Mouse (Mus musculus) midbrain, embryonic 15.5 days (tissue): ENCODE data around the gene Dpp10. TPM values are rescaled to one million over a fixed set of nuclear protein-coding genes. Genes with fewer than 3 reads are reported as not detected.

Source experiments
- ATAC-seq: fragments of 200-750 bp; cut with Nextera tagmentation; replicated peaks from 2 replicates; pipeline ENCODE4 v1.8.0; 2017; ENCODE audit warnings: moderate TSS enrichment
- H3K27ac ChIP-seq: fragments of 300-500 bp; sonication (generic); 2 replicates; pipeline ENCODE4 v1.5.1; 2015; ENCODE audit warnings: mild to moderate bottlenecking, inconsistent platforms
- H3K27me3 ChIP-seq: fragments of 300-500 bp; sonication (generic); replicated peaks from 2 replicates; pipeline ENCODE4 v1.6.1; 2015; ENCODE audit warnings: inconsistent platforms
- H3K36me3 ChIP-seq: fragments of 300-500 bp; sonication (generic); replicated peaks from 2 replicates; pipeline ENCODE4 v1.6.1; 2015; ENCODE audit warnings: inconsistent platforms
- H3K4me1 ChIP-seq: fragments of 300-500 bp; sonication (generic); 2 replicates; pipeline ENCODE4 v1.6.1; 2015; ENCODE audit warnings: inconsistent platforms
- H3K4me2 ChIP-seq: fragments of 300-500 bp; sonication (generic); 2 replicates; pipeline ENCODE4 v1.6.1; 2015; ENCODE audit warnings: inconsistent platforms, mild to moderate bottlenecking, moderate library complexity
- H3K4me3 ChIP-seq: fragments of 300-500 bp; sonication (generic); 2 replicates; pipeline ENCODE4 v1.5.1; 2015; ENCODE audit warnings: mild to moderate bottlenecking, inconsistent platforms
- H3K9ac ChIP-seq: fragments of 300-500 bp; sonication (generic); 2 replicates; pipeline ENCODE4 v1.6.1; 2015; ENCODE audit warnings: mild to moderate bottlenecking, inconsistent platforms
- H3K9me3 ChIP-seq: fragments of 300-500 bp; sonication (generic); 2 replicates; pipeline ENCODE4 v1.6.1; 2016; ENCODE audit warnings: inconsistent platforms
- WGBS: fragments of 180-500 bp; shearing (Covaris S2); methylation state at CpG from one replicate; pipeline ENCODE4 v1.1.7; 2015; ENCODE audit warnings: mixed read lengths; 5-methylcytosine and 5-hydroxymethylcytosine counted together
- polyA plus RNA-seq: library from polyadenylated mRNA; unstranded; fragments of >200 nt; fragmentation: Nextera tagmentation; extraction: Ambion mirVana; gene quantifications from 2 replicates; pipeline ENCODE4 v1.2.1, GENCODE M21; 2015

Gene Dpp10
- polyA plus RNA-seq, 1 experiment from 2014 or later, result 17.3 TPM

- H3K9ac ChIP-seq, result no peak overlapping the region
- 53% methylated on average over 1 of the region's 1 CpGs for WGBS
- ATAC-seq, result no peak
- no peak overlapping the region for H3K4me2 ChIP-seq
- no peak overlapping the region for H3K4me3 ChIP-seq
- H3K36me3 ChIP-seq, result no peaks in the 10 kb centered on the region
- no peaks in the 10 kb centered on the region for H3K4me1 ChIP-seq
- no peaks in the 10 kb centered on the region for H3K27me3 ChIP-seq
- H3K9me3 ChIP-seq, result no peaks in the 10 kb centered on the region
- no peak overlapping the region for H3K27ac ChIP-seq
Observed at GRCm38 (mm10) chr1:123887243-123887642, 158.1 kb downstream of the Dpp10 start.

- no peak for ATAC-seq
- Histone ChIP-seq H3K4me1 (no peaks in the 10 kb centered on the region), H3K27me3 (no peaks in the 10 kb centered on the region), H3K36me3 (no peaks in the 10 kb centered on the region), H3K9me3 (no peaks in the 10 kb centered on the region), H3K4me2 (no peak overlapping the region), H3K9ac (no peak overlapping the region), H3K4me3 (no peak overlapping the region), H3K27ac (no peak overlapping the region)
- WGBS, result 90% methylated on average over 3 of the region's 3 CpGs
Observed at GRCm38 (mm10) chr1:123846881-123847280, 198.5 kb downstream of the Dpp10 start.

GRCm38 (mm10) chr1:123801206-123801605, 244.2 kb downstream of the Dpp10 start:
- H3K9me3 ChIP-seq, result no peaks in the 10 kb centered on the region
- no peak overlapping the region for H3K4me2 ChIP-seq

GRCm38 (mm10) chr1:123765511-123765910, 279.8 kb downstream of the Dpp10 start:
- WGBS, result 92% methylated on average over 2 of the region's 2 CpGs
- no peak overlapping the region for H3K27ac ChIP-seq
- H3K4me1 ChIP-seq, result no peaks in the 10 kb centered on the region
- H3K36me3 ChIP-seq, result no peaks in the 10 kb centered on the region
- H3K9me3 ChIP-seq, result no peaks in the 10 kb centered on the region
- H3K4me3 ChIP-seq, result no peak overlapping the region
- H3K27me3 ChIP-seq, result no peaks in the 10 kb centered on the region
- H3K4me2 ChIP-seq, result no peak overlapping the region
- no peak for ATAC-seq
- no peak overlapping the region for H3K9ac ChIP-seq

More at GRCm38 (mm10) chr1:123801206-123801605, 244.2 kb downstream of the Dpp10 start:
- no peak for ATAC-seq
- Histone ChIP-seq H3K27me3 (no peaks in the 10 kb centered on the region), H3K4me1 (no peaks in the 10 kb centered on the region), H3K27ac (no peak overlapping the region), H3K9ac (no peak overlapping the region), H3K36me3 (no peaks in the 10 kb centered on the region), H3K4me3 (no peak overlapping the region)
- WGBS, result 10% methylated on average over 1 of the region's 1 CpGs

GRCm38 (mm10) chr1:123762272-123762671, 283.1 kb downstream of the Dpp10 start:
- ATAC-seq, result no peak
- Histone ChIP-seq H3K4me2 (no peak overlapping the region), H3K27me3 (no peaks in the 10 kb centered on the region), H3K4me1 (no peaks in the 10 kb centered on the region), H3K36me3 (no peaks in the 10 kb centered on the region), H3K9me3 (no peaks in the 10 kb centered on the region), H3K9ac (no peak overlapping the region), H3K27ac (no peak overlapping the region), H3K4me3 (no peak overlapping the region)
- 75% methylated on average over 3 of the region's 3 CpGs for WGBS

- no peaks in the 10 kb centered on the region for H3K9me3 ChIP-seq
- ATAC-seq, result no peak
- no peaks in the 10 kb centered on the region for H3K27me3 ChIP-seq
- no peaks in the 10 kb centered on the region for H3K36me3 ChIP-seq
- no peak overlapping the region for H3K9ac ChIP-seq
- H3K4me2 ChIP-seq, result no peak overlapping the region
- no peaks in the 10 kb centered on the region for H3K4me1 ChIP-seq
- no peak overlapping the region for H3K4me3 ChIP-seq
- no peak overlapping the region for H3K27ac ChIP-seq
Observed at GRCm38 (mm10) chr1:123756055-123756454, 289.3 kb downstream of the Dpp10 start.

- ATAC-seq, result no peak
- 80% methylated on average over 3 of the region's 3 CpGs for WGBS
- H3K36me3 ChIP-seq, result no peaks in the 10 kb centered on the region
- H3K9me3 ChIP-seq, result no peaks in the 10 kb centered on the region
- H3K9ac ChIP-seq, result no peak overlapping the region
- H3K27me3 ChIP-seq, result no peaks in the 10 kb centered on the region
- H3K27ac ChIP-seq, result no peak overlapping the region
- H3K4me3 ChIP-seq, result no peak overlapping the region
- H3K4me1 ChIP-seq, result no peaks in the 10 kb centered on the region
- H3K4me2 ChIP-seq, result no peak overlapping the region
Observed at GRCm38 (mm10) chr1:123707292-123707691, 338.1 kb downstream of the Dpp10 start.

- no peak overlapping the region for H3K9ac ChIP-seq
- H3K9me3 ChIP-seq, result no peaks in the 10 kb centered on the region
- no peaks in the 10 kb centered on the region for H3K4me1 ChIP-seq
- 85% methylated on average over 2 of the region's 2 CpGs for WGBS
- no peak for ATAC-seq
- H3K27me3 ChIP-seq, result no peaks in the 10 kb centered on the region
- H3K27ac ChIP-seq, result no peak overlapping the region
- no peak overlapping the region for H3K4me3 ChIP-seq
- no peaks in the 10 kb centered on the region for H3K36me3 ChIP-seq
- H3K4me2 ChIP-seq, result no peak overlapping the region
Observed at GRCm38 (mm10) chr1:123658409-123658808, 386.9 kb downstream of the Dpp10 start.

GRCm38 (mm10) chr1:123656607-123657006, 388.8 kb downstream of the Dpp10 start:
- Histone ChIP-seq H3K9ac (no peak overlapping the region), H3K27ac (no peak overlapping the region), H3K4me3 (no peak overlapping the region), H3K27me3 (no peaks in the 10 kb centered on the region), H3K4me1 (no peaks in the 10 kb centered on the region), H3K9me3 (no peaks in the 10 kb centered on the region), H3K4me2 (no peak overlapping the region), H3K36me3 (no peaks in the 10 kb centered on the region)
- ATAC-seq, result no peak
- 69% methylated on average over 3 of the region's 3 CpGs for WGBS

GRCm38 (mm10) chr1:123637897-123638296, 407.5 kb downstream of the Dpp10 start:
- ATAC-seq, result no peak
- 92% methylated on average over 1 of the region's 1 CpGs for WGBS
- no peaks in the 10 kb centered on the region for H3K4me1 ChIP-seq

GRCm38 (mm10) chr1:123628268-123628667, 417.1 kb downstream of the Dpp10 start:
- Histone ChIP-seq H3K9me3 (no peaks in the 10 kb centered on the region), H3K36me3 (no peaks in the 10 kb centered on the region), H3K9ac (no peak overlapping the region), H3K27me3 (no peaks in the 10 kb centered on the region), H3K4me2 (no peak overlapping the region), H3K27ac (no peak overlapping the region), H3K4me3 (no peak overlapping the region), H3K4me1 (no peaks in the 10 kb centered on the region)
- ATAC-seq, result no peak
- WGBS, result 89% methylated on average over 3 of the region's 3 CpGs

More at GRCm38 (mm10) chr1:123637897-123638296, 407.5 kb downstream of the Dpp10 start:
- Histone ChIP-seq H3K36me3 (no peaks in the 10 kb centered on the region), H3K9ac (no peak overlapping the region), H3K4me2 (no peak overlapping the region), H3K27me3 (no peaks in the 10 kb centered on the region), H3K27ac (no peak overlapping the region), H3K4me3 (no peak overlapping the region), H3K9me3 (no peaks in the 10 kb centered on the region)

GRCm38 (mm10) chr1:123584857-123585256, 460.5 kb downstream of the Dpp10 start:
- H3K4me1 ChIP-seq, result no peaks in the 10 kb centered on the region
- no peak overlapping the region for H3K27ac ChIP-seq
- no peaks in the 10 kb centered on the region for H3K9me3 ChIP-seq
- H3K4me2 ChIP-seq, result no peak overlapping the region
- no peak for ATAC-seq
- H3K9ac ChIP-seq, result no peak overlapping the region
- H3K4me3 ChIP-seq, result no peak overlapping the region
- no peaks in the 10 kb centered on the region for H3K36me3 ChIP-seq
- no peaks in the 10 kb centered on the region for H3K27me3 ChIP-seq

GRCm38 (mm10) chr1:123580112-123580511, 465.2 kb downstream of the Dpp10 start:
- Histone ChIP-seq H3K27ac (no peak overlapping the region), H3K4me3 (no peak overlapping the region), H3K4me2 (no peak overlapping the region), H3K4me1 (no peaks in the 10 kb centered on the region), H3K9me3 (no peaks in the 10 kb centered on the region), H3K9ac (no peak overlapping the region), H3K36me3 (no peaks in the 10 kb centered on the region), H3K27me3 (no peaks in the 10 kb centered on the region)
- WGBS, result 94% methylated on average over 2 of the region's 2 CpGs
- no peak for ATAC-seq

GRCm38 (mm10) chr1:123573713-123574112, 471.6 kb downstream of the Dpp10 start:
- Histone ChIP-seq H3K9me3 (no peaks in the 10 kb centered on the region), H3K4me3 (no peak overlapping the region), H3K4me2 (no peak overlapping the region), H3K4me1 (no peaks in the 10 kb centered on the region), H3K36me3 (no peaks in the 10 kb centered on the region), H3K27me3 (no peaks in the 10 kb centered on the region), H3K9ac (no peak overlapping the region), H3K27ac (no peak overlapping the region)
- no peak for ATAC-seq
- 81% methylated on average over 1 of the region's 1 CpGs for WGBS
